Mouse (Mus musculus) lung, postnatal 10 days (tissue): ENCODE results near the gene Pde7b.

Source experiments
- DNase-seq: peaks from one replicate; pipeline ENCODE4 v3.0.0; 2021

Pde7b gene

DNA sequence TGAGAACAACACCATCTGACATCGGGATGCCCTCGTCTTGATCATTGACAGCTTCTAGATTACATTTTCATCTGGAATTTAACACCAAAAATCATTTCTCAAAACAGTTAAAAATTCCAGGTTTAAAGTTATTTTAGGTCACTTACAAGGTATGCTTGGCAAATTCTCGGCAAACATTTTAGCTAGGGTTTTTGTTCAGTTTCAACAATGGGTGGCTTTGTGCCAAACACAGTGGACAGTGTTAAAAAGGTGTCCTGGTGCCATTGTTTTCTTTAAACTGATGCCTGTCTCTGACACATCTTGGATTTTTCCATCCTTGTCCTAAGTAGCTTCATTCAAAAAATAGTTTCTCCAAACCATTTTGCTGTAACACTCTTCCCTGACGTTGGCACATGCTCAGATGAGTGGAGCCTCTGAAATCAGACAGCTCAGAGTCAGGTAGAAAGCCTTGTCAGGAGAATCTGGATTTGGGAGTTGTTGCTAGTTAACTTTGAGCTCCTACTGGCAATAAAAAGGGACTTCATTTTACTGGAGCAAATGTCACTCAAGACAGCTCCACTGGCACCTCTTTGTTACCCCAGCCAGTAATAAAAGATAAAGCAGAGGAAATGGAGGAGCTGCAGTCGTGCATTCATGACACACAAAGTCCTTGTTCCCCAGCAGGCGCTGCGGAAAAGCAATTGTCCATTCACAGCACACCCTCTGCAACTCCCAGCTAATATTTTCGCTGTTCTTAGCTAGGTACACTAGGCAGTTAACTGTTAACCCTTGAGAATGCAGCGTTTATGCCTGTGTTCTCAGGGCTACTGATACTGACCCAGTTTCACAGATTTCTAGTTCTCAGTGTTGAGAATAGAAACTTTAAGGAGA, 2.0 kb downstream of the Pde7b start:
- no peak for DNase-seq

DNA sequence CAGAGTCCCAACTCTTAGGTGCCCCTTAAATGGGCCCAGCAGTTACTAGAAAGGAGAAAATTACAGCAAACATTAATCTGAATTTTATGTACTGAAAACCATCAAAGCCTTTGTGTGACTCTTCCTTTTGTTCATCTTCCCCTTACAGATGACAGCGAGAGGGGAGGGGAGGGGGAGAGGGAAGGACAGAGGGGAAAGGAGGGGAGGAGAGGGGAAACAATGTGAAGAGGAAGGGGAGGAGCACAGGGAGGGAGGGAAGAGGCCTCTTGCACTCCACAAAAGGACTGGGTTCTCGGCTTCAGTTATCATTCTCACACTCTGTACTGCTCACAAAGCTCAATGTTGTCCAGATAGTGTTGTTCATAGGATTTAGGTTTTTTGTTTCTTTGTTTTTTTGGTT, 5.7 kb downstream of the Pde7b start:
- DNase-seq: no peak

DNA sequence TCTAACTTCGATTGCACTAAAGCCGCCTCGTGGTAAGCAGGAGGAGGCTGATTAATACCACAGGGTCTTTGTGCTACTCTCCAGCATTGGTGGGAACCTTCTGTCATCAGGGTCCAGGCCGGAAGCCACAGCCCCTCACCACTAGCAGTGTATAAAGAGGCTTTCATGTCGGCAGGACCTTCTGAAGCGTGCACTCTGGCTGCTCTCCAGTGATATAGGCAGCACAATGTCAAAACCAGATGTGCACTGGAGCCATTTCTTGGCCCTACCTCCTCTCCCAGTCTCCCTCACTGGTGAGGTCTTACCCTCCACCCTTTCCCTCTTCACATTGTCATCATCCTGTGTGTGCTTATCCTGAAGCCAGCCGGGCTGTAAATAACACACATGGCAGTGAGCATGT, 24.2 kb downstream of the Pde7b start:
- no peak for DNase-seq

- no peak for DNase-seq
Measured at GRCm38 (mm10) chr10:20699874-20700273, 25.0 kb downstream of the Pde7b start.

GRCm38 (mm10) chr10:20695637-20696036, 29.2 kb downstream of the Pde7b start:
- DNase-seq: peak; percentile 39

- DNase-seq: no peak
Measured at GRCm38 (mm10) chr10:20690002-20690401, 34.9 kb downstream of the Pde7b start.

GRCm38 (mm10) chr10:20684151-20684550, 40.7 kb downstream of the Pde7b start:
- no peak for DNase-seq

DNA sequence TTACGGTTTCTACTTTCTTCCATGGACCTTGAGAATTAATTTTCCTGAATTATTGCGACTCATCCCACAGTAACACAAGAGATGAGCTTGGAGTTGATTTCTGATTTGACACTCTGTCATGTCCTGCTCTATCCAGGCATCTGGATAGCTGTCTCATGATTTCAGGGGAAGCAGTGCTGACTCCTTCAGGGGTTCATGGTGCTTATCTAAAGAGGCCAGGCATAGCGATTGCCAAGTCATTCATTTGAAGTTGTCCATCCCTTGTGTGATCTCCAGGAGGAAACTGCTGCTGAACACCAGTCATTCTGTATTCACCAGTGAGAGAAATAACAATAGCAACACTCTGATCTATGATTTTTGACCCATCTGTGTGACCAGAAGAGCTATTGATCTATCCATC, 43.9 kb downstream of the Pde7b start:
- DNase-seq: no peak

GRCm38 (mm10) chr10:20675321-20675720, 49.6 kb downstream of the Pde7b start:
- peak; percentile 62 for DNase-seq

GRCm38 (mm10) chr10:20673798-20674197, 51.1 kb downstream of the Pde7b start:
- DNase-seq: peak; percentile 66

DNA sequence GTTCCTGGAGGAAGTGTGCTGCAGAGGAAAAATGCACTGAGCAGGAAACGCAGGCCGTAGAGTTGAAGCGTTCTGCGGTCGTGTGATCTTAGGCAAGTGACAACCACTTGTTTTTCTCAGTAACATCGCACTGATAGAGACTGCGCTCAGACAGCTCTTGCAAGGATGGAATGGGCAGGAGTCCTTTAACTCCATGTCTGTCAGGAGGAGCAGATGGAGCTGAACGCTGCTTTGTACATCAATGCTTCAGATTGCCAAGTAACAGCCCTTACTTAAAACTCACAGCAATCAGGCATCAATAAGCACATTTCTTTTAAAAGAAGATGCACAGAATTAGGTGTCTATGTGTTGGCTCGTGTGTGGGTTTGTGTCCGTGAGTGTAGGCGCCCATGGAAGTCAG, 52.3 kb downstream of the Pde7b start:
- no peak for DNase-seq

- DNase-seq: no peak
Measured at GRCm38 (mm10) chr10:20671621-20672020, 53.3 kb downstream of the Pde7b start.

GRCm38 (mm10) chr10:20670541-20670940, 54.3 kb downstream of the Pde7b start:
- no peak for DNase-seq

GRCm38 (mm10) chr10:20669467-20669866, 55.4 kb downstream of the Pde7b start:
- no peak for DNase-seq

DNA sequence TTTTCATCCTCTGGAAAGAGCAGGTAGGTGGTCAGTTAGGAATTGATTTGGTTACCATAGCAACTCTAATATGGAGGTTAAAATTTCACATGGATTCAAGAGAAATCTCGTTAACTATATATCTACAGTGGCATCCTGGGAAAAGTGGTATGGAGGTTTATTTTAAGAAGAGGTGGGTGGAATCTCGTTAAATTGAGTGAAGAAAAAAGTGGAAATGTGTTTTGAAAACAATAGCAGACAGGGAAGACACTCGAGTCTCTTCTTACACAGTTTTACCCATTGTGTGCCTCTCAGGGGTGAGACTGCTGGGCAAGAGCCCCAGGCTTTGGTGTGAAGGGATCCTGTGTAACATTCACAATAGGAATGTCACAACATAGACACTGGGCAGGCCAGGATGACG, 56.3 kb downstream of the Pde7b start:
- DNase-seq: no peak

GRCm38 (mm10) chr10:20666655-20667054, 58.2 kb downstream of the Pde7b start:
- no peak for DNase-seq

GRCm38 (mm10) chr10:20662951-20663350, 61.9 kb downstream of the Pde7b start:
- DNase-seq: no peak

DNA sequence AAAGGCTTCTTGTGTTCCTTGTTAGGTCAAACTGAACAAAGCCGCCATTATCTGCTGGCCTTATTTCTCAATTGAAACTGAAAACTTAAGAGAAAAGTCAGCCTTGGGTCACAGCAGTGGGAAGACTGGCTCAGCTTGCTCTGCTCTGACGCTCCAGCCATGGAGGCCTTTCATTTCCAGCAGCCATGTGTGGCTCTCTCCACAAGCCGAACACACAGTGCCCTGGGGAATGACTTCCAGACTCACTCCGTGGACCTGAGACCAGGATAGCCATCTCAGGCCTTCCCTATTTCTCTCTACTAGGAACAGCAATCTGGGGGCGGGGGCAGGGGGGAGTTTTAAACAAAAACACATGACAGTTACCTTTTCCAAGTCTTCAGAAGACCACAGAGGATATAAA, 63.2 kb downstream of the Pde7b start:
- DNase-seq: no peak

DNA sequence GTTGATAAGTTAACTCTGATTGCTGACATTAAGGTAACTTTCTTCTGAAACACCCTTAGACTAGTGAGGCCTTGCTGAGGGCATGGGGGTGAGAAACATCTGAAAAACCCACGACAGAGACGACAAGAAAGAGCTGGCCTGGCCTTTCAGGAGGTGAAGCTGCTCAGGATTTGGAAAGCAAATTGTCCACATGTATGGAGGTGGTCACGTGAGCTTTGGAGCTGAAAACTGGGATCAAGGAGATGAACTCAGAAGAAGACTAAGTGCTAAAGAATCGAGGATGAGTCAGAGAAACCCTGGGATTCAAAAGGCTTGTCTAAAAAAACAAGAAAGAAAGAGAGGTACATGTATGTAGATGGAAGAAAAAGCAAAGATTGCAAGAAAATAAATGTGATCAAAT, 65.2 kb downstream of the Pde7b start:
- DNase-seq: no peak

- peak; percentile 33 for DNase-seq
Measured at GRCm38 (mm10) chr10:20659268-20659667, 65.6 kb downstream of the Pde7b start.

DNA sequence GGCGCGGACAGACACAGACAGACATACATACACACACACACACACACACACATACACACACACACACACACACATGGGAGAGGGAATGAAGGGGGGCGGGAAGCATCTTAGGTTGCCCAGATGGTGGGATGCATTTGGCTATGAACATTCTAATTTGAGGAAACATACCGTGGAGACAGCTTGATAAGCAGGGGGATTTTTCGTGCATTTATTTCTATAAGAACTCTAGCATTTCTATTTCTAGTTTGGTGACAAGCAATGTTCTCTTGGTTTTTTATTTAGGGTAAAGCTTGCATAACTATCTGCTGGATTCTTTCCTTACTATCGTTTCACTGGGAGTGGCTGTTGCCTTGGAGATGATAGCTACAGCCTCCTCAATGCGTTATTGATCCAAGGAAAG, 66.2 kb downstream of the Pde7b start:
- no peak for DNase-seq

- no peak for DNase-seq
Measured at GRCm38 (mm10) chr10:20657316-20658081, 67.4 kb downstream of the Pde7b start.

DNA sequence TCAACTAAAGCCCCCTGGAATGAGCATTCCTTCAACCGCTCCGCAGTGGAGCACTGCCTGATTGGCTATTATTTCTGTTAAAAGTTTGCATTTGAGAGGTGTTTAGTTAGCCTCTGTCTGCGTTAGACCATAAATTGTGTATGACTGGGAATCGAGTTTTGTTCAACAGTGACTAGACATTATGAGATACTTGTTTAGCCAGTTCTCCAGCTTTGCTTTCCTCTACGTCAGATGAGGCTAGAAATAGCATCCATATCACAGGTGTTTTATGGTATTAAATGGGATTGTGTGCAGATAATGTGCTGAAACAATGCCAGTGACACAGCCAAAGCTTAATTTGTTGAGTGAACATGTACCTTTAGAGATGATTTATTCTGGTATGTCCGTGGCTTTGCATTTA, 70.3 kb downstream of the Pde7b start:
- DNase-seq: no peak

GRCm38 (mm10) chr10:20654187-20654586, 70.7 kb downstream of the Pde7b start:
- no peak for DNase-seq
